Mouse (Mus musculus): ENCODE measurements around the gene Rad23a.

GRCm38 (mm10) chr8:84797971-84798370 is 42.5 kb downstream of the Rad23a start:
- TF ChIP-seq HCFC1 (IDR thresholded peaks at IDR 0.05; ENCODE audit: borderline replicate concordance, insufficient read depth, low read length) (no peak), ZC3H11A (IDR thresholded peaks at IDR 0.05; ENCODE audit: borderline replicate concordance, low read depth, low read length) (no peak), ZNF384 (IDR thresholded peaks at IDR 0.05; ENCODE audit: low read depth, low read length) (no peak), CHD2 (IDR thresholded peaks at IDR 0.05; ENCODE audit: low read depth, low read length) (no peak)

Measured in ES-E14 (cell line).